Mouse (Mus musculus) lung, embryonic 16.5 days (tissue): ENCODE data around the gene Uchl4. TPM values are rescaled to one million over a fixed set of nuclear protein-coding genes. Genes with fewer than 3 reads are reported as not detected.

Source experiments
- ATAC-seq: fragments of 200-750 bp; cut with Nextera tagmentation; 2 replicates; pipeline ENCODE4 v1.8.0; 2017; ENCODE audit warnings: low read depth, mild to moderate bottlenecking, moderate library complexity
- H3K27ac ChIP-seq: fragments of 300-500 bp; sonication (generic); 2 replicates; pipeline ENCODE4 v1.5.1; 2014; ENCODE audit warnings: mild to moderate bottlenecking, control low read depth, low read length
- H3K27me3 ChIP-seq: fragments of 300-500 bp; sonication (generic); 2 replicates; pipeline ENCODE4 v1.6.1; 2014; ENCODE audit warnings: low read depth, low read length, mixed read lengths; ENCODE audit not compliant: control insufficient read depth, insufficient read depth
- H3K36me3 ChIP-seq: fragments of 300-500 bp; sonication (generic); 2 replicates; pipeline ENCODE4 v1.6.1; 2014; ENCODE audit warnings: low read length; ENCODE audit not compliant: control insufficient read depth, insufficient read depth
- H3K4me1 ChIP-seq: fragments of 300-500 bp; sonication (generic); replicated peaks from 2 replicates; pipeline ENCODE4 v1.6.1; 2014; ENCODE audit warnings: low read length, mixed read lengths; ENCODE audit not compliant: control insufficient read depth, insufficient read depth
- H3K4me2 ChIP-seq: fragments of 300-500 bp; sonication (generic); 2 replicates; pipeline ENCODE4 v1.6.1; 2014; ENCODE audit warnings: low read depth, low read length, control low read depth
- H3K4me3 ChIP-seq: fragments of 300-500 bp; sonication (generic); 2 replicates; pipeline ENCODE4 v1.5.1; 2014; ENCODE audit warnings: mild to moderate bottlenecking, low read length, control low read depth
- H3K9ac ChIP-seq: fragments of 300-500 bp; sonication (generic); 2 replicates; pipeline ENCODE4 v1.6.1; 2014; ENCODE audit warnings: low read length, control low read depth
- H3K9me3 ChIP-seq: fragments of 300-500 bp; sonication (generic); 2 replicates; pipeline ENCODE4 v1.6.1; 2016; ENCODE audit warnings: low read length; ENCODE audit not compliant: control insufficient read depth
- WGBS: fragments of 180-500 bp; shearing (Covaris S2); extraction: QIAGEN DNeasy Blood & Tissue Kit; methylation state at CpG from one replicate; pipeline ENCODE4 v1.1.7; 2014; 5-methylcytosine and 5-hydroxymethylcytosine counted together
- microRNA-seq: library from miRNA; unstranded; fragments of <30 nt; microRNA quantifications from one replicate; pipeline ENCODE4, GENCODE M21; 2016
- polyA plus RNA-seq: library from polyadenylated mRNA; unstranded; fragments of >200 nt; fragmentation: Nextera tagmentation; extraction: Ambion mirVana; gene quantifications from 2 replicates; pipeline ENCODE4 v1.2.1, GENCODE M21; 2015

The Uchl4 gene
- polyA plus RNA-seq, 1 experiment from 2014 or later, result 1.4 TPM

- H3K4me1 ChIP-seq, result no peaks in the 10 kb centered on the region
- no peak overlapping the region for H3K27ac ChIP-seq
- no peak overlapping the region for H3K4me3 ChIP-seq
- H3K27me3 ChIP-seq, result no peaks in the 10 kb centered on the region
- H3K9ac ChIP-seq, result no peak overlapping the region
- ATAC-seq, result no peak
- H3K4me2 ChIP-seq, result no peak overlapping the region
- 69% methylated on average over 1 of the region's 1 CpGs for WGBS
- no peaks in the 10 kb centered on the region for H3K36me3 ChIP-seq
- H3K9me3 ChIP-seq, result no peaks in the 10 kb centered on the region
These were observed 39.9 kb downstream of the Uchl4 start for GRCm38 (mm10) chr9:64274919-64275318.

DNA sequence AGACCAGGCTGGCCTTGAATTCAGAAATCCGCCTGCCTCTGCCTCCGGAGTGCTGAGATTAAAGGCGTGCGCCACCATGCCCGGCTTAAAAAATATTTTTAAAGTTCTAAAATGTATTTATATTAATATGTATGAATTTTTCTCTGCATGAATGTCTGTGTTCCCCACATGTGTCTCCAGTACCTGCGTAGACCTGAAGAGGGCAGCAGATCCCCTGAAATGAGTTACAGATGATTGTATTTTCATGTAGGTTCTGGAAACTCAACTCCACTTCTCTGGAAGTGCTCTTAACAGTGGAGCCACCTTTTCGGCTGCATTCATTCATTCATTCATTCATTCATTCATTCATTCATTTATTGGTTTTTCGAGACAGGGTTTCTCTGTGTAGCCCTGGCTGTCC, 42.7 kb downstream of the Uchl4 start:
- 56% methylated on average over 8 of the region's 8 CpGs for WGBS
- no peak for ATAC-seq
- Histone ChIP-seq H3K4me3 (no peak overlapping the region), H3K9me3 (no peaks in the 10 kb centered on the region), H3K9ac (no peak overlapping the region), H3K4me1 (peaks cover 7% of the 10 kb centered on the region), H3K36me3 (no peaks in the 10 kb centered on the region), H3K27me3 (no peaks in the 10 kb centered on the region), H3K4me2 (no peak overlapping the region), H3K27ac (no peak overlapping the region)

DNA sequence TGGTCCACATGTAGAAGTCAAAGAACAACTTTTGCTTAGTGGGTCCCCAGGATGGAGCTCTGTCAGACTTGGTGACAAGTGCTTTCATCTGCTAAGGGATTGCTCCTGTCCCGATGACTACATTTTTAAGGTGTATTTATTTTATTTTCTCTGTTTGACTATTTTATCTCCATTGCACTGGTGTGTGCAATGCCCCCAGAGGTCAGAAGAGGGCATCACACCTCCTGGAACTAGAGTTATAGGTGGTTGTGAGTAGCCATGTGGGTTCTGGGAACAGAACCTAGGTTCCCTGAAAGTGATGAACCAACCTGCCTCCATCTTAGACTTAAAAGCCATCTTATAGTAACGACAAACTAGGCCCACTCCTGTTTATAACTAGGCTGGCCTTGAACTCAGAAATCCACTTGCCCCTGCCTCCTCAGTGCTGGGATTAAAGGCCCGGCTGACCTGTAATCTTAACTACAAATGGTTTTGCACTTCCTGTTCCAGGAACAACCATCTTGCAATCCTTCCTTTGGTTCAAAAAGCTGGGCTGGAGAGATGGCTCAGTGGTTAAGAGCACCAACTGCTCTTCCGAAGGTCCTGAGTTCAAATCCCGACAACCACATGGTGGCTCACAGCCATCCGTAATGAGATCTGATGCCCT, 43.8 kb downstream of the Uchl4 start:
- WGBS, result 87% methylated on average over 6 of the region's 6 CpGs
- Histone ChIP-seq H3K9ac (no peak overlapping the region), H3K36me3 (no peaks in the 10 kb centered on the region)

GRCm38 (mm10) chr9:64281105-64281780, 46.2 kb downstream of the Uchl4 start, which contains the start of gene Tipin:
Tipin (plus strand) TSS chr9:64281581.
- peak; percentile 98 for ATAC-seq
- WGBS, result 1% methylated on average over 46 of the region's 46 CpGs
- H3K9ac ChIP-seq, result peak within 1 kb of the TSS; percentile 92
- peak within 1 kb of the TSS; percentile 90 for H3K4me3 ChIP-seq
- peaks cover 7% of the 10 kb centered on the region for H3K4me1 ChIP-seq
- H3K4me2 ChIP-seq, result peak within 1 kb of the TSS; percentile 60
- no peaks in the 10 kb centered on the region for H3K27me3 ChIP-seq
- no peaks in the 10 kb centered on the region for H3K9me3 ChIP-seq
- H3K36me3 ChIP-seq, result no peaks in the 10 kb centered on the region
- H3K27ac ChIP-seq, result peak within 1 kb of the TSS; percentile 91

More for the DNA sequence above, 43.8 kb downstream of the Uchl4 start:
- Histone ChIP-seq H3K4me1 (peaks cover 7% of the 10 kb centered on the region), H3K4me2 (no peak overlapping the region), H3K9me3 (no peaks in the 10 kb centered on the region), H3K4me3 (no peak overlapping the region), H3K27me3 (no peaks in the 10 kb centered on the region), H3K27ac (no peak overlapping the region)
- ATAC-seq, result no peak

- Histone ChIP-seq H3K4me3 (peak overlapping the region; percentile 90), H3K9me3 (no peaks in the 10 kb centered on the region), H3K27me3 (no peaks in the 10 kb centered on the region), H3K4me2 (peak overlapping the region; percentile 60), H3K27ac (peak overlapping the region; percentile 91), H3K36me3 (no peaks in the 10 kb centered on the region), H3K4me1 (peaks cover 7% of the 10 kb centered on the region), H3K9ac (peak overlapping the region; percentile 92)
- ATAC-seq, result peak; percentile 91
- 0% methylated on average over 23 of the region's 24 CpGs for WGBS
These were observed 46.8 kb downstream of the Uchl4 start for GRCm38 (mm10) chr9:64281781-64282178.

DNA sequence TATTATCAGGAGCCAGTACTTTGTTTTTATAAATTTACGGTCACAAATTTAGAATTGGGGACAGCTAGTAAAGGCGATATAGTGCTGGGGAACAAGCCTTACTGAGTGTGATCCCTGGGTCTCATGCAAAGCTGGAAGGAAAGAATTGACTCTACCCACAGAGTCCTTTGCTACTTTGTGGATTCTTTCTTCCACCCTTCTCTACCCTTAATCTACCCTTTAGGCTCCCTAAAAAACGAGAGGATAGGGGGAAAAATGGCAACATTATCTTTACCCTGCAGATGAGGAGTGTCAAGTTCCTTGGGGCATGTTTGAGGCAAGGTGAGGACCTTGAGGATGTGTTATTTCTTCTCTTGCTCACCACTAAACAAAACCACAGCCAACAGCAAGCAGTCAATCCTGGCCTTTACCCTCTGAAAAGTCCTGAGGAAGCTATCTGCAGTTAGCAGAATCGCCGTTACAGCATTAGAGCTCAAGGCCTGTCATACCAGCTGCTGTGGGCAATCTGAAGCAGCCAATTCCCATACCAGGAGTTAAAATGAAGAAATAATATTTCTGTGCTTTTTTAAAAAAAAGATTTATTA, 47.5 kb downstream of the Uchl4 start:
- Histone ChIP-seq H3K27ac (no peak overlapping the region), H3K27me3 (no peaks in the 10 kb centered on the region)

More for the DNA sequence above, 47.5 kb downstream of the Uchl4 start:
- 38% methylated on average over 5 of the region's 5 CpGs for WGBS
- no peaks in the 10 kb centered on the region for H3K36me3 ChIP-seq
- peak overlapping the region; percentile 90 for H3K4me3 ChIP-seq
- H3K4me1 ChIP-seq, result peaks cover 7% of the 10 kb centered on the region
- no peak for ATAC-seq
- H3K4me2 ChIP-seq, result peak overlapping the region; percentile 60
- no peaks in the 10 kb centered on the region for H3K9me3 ChIP-seq
- peak overlapping the region; percentile 92 for H3K9ac ChIP-seq

Small RNAs within 50 kb of the gene (microRNA-seq; reads per million reads assigned to microRNA genes)
- gene Gm24106, result not detected

Other genes with a start within 250 kb of the Uchl4 start
- 6.8 and 8.6 TPM in 2 replicates for gene Smad6, start 213.1 kb upstream of the Uchl4 start, polyA plus RNA-seq
- not detected in 2 replicates for gene Lctl, start 118.1 kb upstream of the Uchl4 start, polyA plus RNA-seq
- 27.9 and 28.5 TPM in 2 replicates for gene Zwilch, start 62.1 kb upstream of the Uchl4 start, polyA plus RNA-seq
- 1,101 and 1,112 TPM in 2 replicates for gene Rpl4, start 61.8 kb upstream of the Uchl4 start, polyA plus RNA-seq
- 28.5 and 34.2 TPM in 2 replicates for gene Snapc5, start 55.9 kb upstream of the Uchl4 start, polyA plus RNA-seq
- gene Map2k1, start 18.4 kb downstream of the Uchl4 start, polyA plus RNA-seq, result 66.5 and 66.7 TPM in 2 replicates
- gene Tipin, start 46.4 kb downstream of the Uchl4 start, polyA plus RNA-seq, result 206 and 224 TPM in 2 replicates
- 20.9 and 21.4 TPM in 2 replicates for gene Dis3l, start 106.1 kb downstream of the Uchl4 start, polyA plus RNA-seq
- 1.2 and 1.3 TPM in 2 replicates for gene Megf11, start 150.4 kb downstream of the Uchl4 start, polyA plus RNA-seq